Mouse (Mus musculus): ENCODE measurements around the gene Ehd2. TPM values are rescaled to one million over a fixed set of nuclear protein-coding genes. Genes with fewer than 3 reads are reported as not detected.

The Ehd2 gene
- polyA plus RNA-seq, 1 experiment from 2014 or later = 6.4 TPM

Other genes with a start within 250 kb of the Ehd2 start
- not detected in 2 replicates for gene Obox5, start 217.4 kb downstream of the Ehd2 start, polyA plus RNA-seq (2014; fragmentation: Nextera tagmentation; extraction: Ambion mirVana)
- not detected in 2 replicates for gene Obox6, start 127.9 kb downstream of the Ehd2 start, polyA plus RNA-seq (2014; fragmentation: Nextera tagmentation; extraction: Ambion mirVana)
- not detected in 2 replicates for gene Crx, start 87.6 kb downstream of the Ehd2 start, polyA plus RNA-seq (2014; fragmentation: Nextera tagmentation; extraction: Ambion mirVana)
- gene Crxos, start 85.0 kb downstream of the Ehd2 start, polyA plus RNA-seq (2014; fragmentation: Nextera tagmentation; extraction: Ambion mirVana) = not detected in 2 replicates
- gene Selenow, start 45.2 kb downstream of the Ehd2 start, polyA plus RNA-seq (2014; fragmentation: Nextera tagmentation; extraction: Ambion mirVana) = 988 and 1,001 TPM in 2 replicates
- gene Nop53, start 21.5 kb downstream of the Ehd2 start, polyA plus RNA-seq (2014; fragmentation: Nextera tagmentation; extraction: Ambion mirVana) = 176 and 180 TPM in 2 replicates
- 6.6 and 9.2 TPM in 2 replicates for gene Bicra, start 80.4 kb upstream of the Ehd2 start, polyA plus RNA-seq (2014; fragmentation: Nextera tagmentation; extraction: Ambion mirVana)
- not detected in 2 replicates for gene Zfp541, start 94.2 kb upstream of the Ehd2 start, polyA plus RNA-seq (2014; fragmentation: Nextera tagmentation; extraction: Ambion mirVana)
- gene Napa, start 130.9 kb upstream of the Ehd2 start, polyA plus RNA-seq (2014; fragmentation: Nextera tagmentation; extraction: Ambion mirVana) = 176 and 177 TPM in 2 replicates
- 21.7 and 23.1 TPM in 2 replicates for gene Kptn, start 152.3 kb upstream of the Ehd2 start, polyA plus RNA-seq (2014; fragmentation: Nextera tagmentation; extraction: Ambion mirVana)
- 0.84 and 1.0 TPM in 2 replicates for gene Slc8a2, start 162.3 kb upstream of the Ehd2 start, polyA plus RNA-seq (2014; fragmentation: Nextera tagmentation; extraction: Ambion mirVana)
- 122 and 135 TPM in 2 replicates for gene Meis3, start 207.5 kb upstream of the Ehd2 start, polyA plus RNA-seq (2014; fragmentation: Nextera tagmentation; extraction: Ambion mirVana)

All from hindbrain, embryonic 11.5 days (tissue).